Mouse (Mus musculus): Measurements from ENCODE around the gene Crim1. TPM values are rescaled to one million over a fixed set of nuclear protein-coding genes. Genes with fewer than 3 reads are reported as not detected.

Crim1 gene
- polyA plus RNA-seq, 1 experiment from 2014 or later: 5.8 TPM

- no peaks in the 10 kb centered on the region for H3K36me3 ChIP-seq (ENCODE audit: control insufficient read depth, insufficient read depth, low read length)
- H3K9me3 ChIP-seq (ENCODE audit: control insufficient read depth, low read length): no peaks in the 10 kb centered on the region
- H3K27ac ChIP-seq (ENCODE audit: low read depth, low read length): no peak overlapping the region
- no peak for DNase-seq (ENCODE audit: low spot score)
- no peak overlapping the region for H3K4me3 ChIP-seq (ENCODE audit: low read depth, low read length)
- H3K27me3 ChIP-seq (ENCODE audit: control insufficient read depth, insufficient read depth, low read length): no peaks in the 10 kb centered on the region
- 90% methylated on average over 9 of the region's 9 CpGs for WGBS
- H3K4me1 ChIP-seq (replicated peaks; ENCODE audit: control insufficient read depth, insufficient read depth, low read length): no peaks in the 10 kb centered on the region
- no peak overlapping the region for H3K4me2 ChIP-seq (replicated peaks; ENCODE audit: low read depth, low read length)
- no peak for ATAC-seq (ENCODE audit: low FRiP score)
- H3K9ac ChIP-seq (ENCODE audit: low read depth, low read length): no peak overlapping the region
These were observed 108.2 kb downstream of the Crim1 start for GRCm38 (mm10) chr17:78308221-78308620.

- no peaks in the 10 kb centered on the region for H3K4me1 ChIP-seq (replicated peaks; ENCODE audit: control insufficient read depth, insufficient read depth, low read length)
- H3K36me3 ChIP-seq (ENCODE audit: control insufficient read depth, insufficient read depth, low read length): no peaks in the 10 kb centered on the region
- H3K27me3 ChIP-seq (ENCODE audit: control insufficient read depth, insufficient read depth, low read length): no peaks in the 10 kb centered on the region
- H3K4me3 ChIP-seq (ENCODE audit: low read depth, low read length): no peak overlapping the region
- 92% methylated on average over 12 of the region's 12 CpGs for WGBS
- ATAC-seq (ENCODE audit: low FRiP score) (no peak), DNase-seq (ENCODE audit: low spot score) (no peak)
- H3K4me2 ChIP-seq (replicated peaks; ENCODE audit: low read depth, low read length): no peak overlapping the region
- H3K9me3 ChIP-seq (ENCODE audit: control insufficient read depth, low read length): no peaks in the 10 kb centered on the region
- no peak overlapping the region for H3K9ac ChIP-seq (ENCODE audit: low read depth, low read length)
- H3K27ac ChIP-seq (ENCODE audit: low read depth, low read length): no peak overlapping the region
These were observed 113.0 kb downstream of the Crim1 start for GRCm38 (mm10) chr17:78313006-78313405.

GRCm38 (mm10) chr17:78313612-78314011 lies 113.6 kb downstream of the Crim1 start:
- WGBS: 64% methylated on average over 5 of the region's 5 CpGs
- Histone ChIP-seq H3K27me3 (ENCODE audit: control insufficient read depth, insufficient read depth, low read length) (no peaks in the 10 kb centered on the region), H3K9ac (ENCODE audit: low read depth, low read length) (no peak overlapping the region), H3K4me2 (replicated peaks; ENCODE audit: low read depth, low read length) (no peak overlapping the region), H3K4me1 (replicated peaks; ENCODE audit: control insufficient read depth, insufficient read depth, low read length) (no peaks in the 10 kb centered on the region), H3K9me3 (ENCODE audit: control insufficient read depth, low read length) (no peaks in the 10 kb centered on the region), H3K4me3 (ENCODE audit: low read depth, low read length) (no peak overlapping the region), H3K36me3 (ENCODE audit: control insufficient read depth, insufficient read depth, low read length) (no peaks in the 10 kb centered on the region), H3K27ac (ENCODE audit: low read depth, low read length) (no peak overlapping the region)
- no peak for ATAC-seq (ENCODE audit: low FRiP score)
- no peak for DNase-seq (ENCODE audit: low spot score)

GRCm38 (mm10) chr17:78315659-78316058 lies 115.6 kb downstream of the Crim1 start:
- WGBS: 94% methylated on average over 11 of the region's 11 CpGs
- Histone ChIP-seq H3K4me3 (ENCODE audit: low read depth, low read length) (no peak overlapping the region), H3K36me3 (ENCODE audit: control insufficient read depth, insufficient read depth, low read length) (no peaks in the 10 kb centered on the region)

GRCm38 (mm10) chr17:78317381-78317780 lies 117.3 kb downstream of the Crim1 start:
- no peaks in the 10 kb centered on the region for H3K4me1 ChIP-seq (replicated peaks; ENCODE audit: control insufficient read depth, insufficient read depth, low read length)
- H3K27ac ChIP-seq (ENCODE audit: low read depth, low read length): no peak overlapping the region
- 86% methylated on average over 5 of the region's 5 CpGs for WGBS
- no peak overlapping the region for H3K4me2 ChIP-seq (replicated peaks; ENCODE audit: low read depth, low read length)
- ATAC-seq (ENCODE audit: low FRiP score): no peak
- no peak for DNase-seq (ENCODE audit: low spot score)
- H3K36me3 ChIP-seq (ENCODE audit: control insufficient read depth, insufficient read depth, low read length): no peaks in the 10 kb centered on the region
- H3K9me3 ChIP-seq (ENCODE audit: control insufficient read depth, low read length): no peaks in the 10 kb centered on the region
- H3K4me3 ChIP-seq (ENCODE audit: low read depth, low read length): no peak overlapping the region
- no peak overlapping the region for H3K9ac ChIP-seq (ENCODE audit: low read depth, low read length)
- H3K27me3 ChIP-seq (ENCODE audit: control insufficient read depth, insufficient read depth, low read length): no peaks in the 10 kb centered on the region

More at GRCm38 (mm10) chr17:78315659-78316058, 115.6 kb downstream of the Crim1 start:
- DNase-seq (ENCODE audit: low spot score): no peak
- no peak overlapping the region for H3K27ac ChIP-seq (ENCODE audit: low read depth, low read length)
- ATAC-seq (ENCODE audit: low FRiP score): no peak
- H3K4me1 ChIP-seq (replicated peaks; ENCODE audit: control insufficient read depth, insufficient read depth, low read length): no peaks in the 10 kb centered on the region
- H3K4me2 ChIP-seq (replicated peaks; ENCODE audit: low read depth, low read length): no peak overlapping the region
- H3K9ac ChIP-seq (ENCODE audit: low read depth, low read length): no peak overlapping the region
- no peaks in the 10 kb centered on the region for H3K27me3 ChIP-seq (ENCODE audit: control insufficient read depth, insufficient read depth, low read length)
- no peaks in the 10 kb centered on the region for H3K9me3 ChIP-seq (ENCODE audit: control insufficient read depth, low read length)

- H3K4me2 ChIP-seq (replicated peaks; ENCODE audit: low read depth, low read length): no peak overlapping the region
- no peaks in the 10 kb centered on the region for H3K36me3 ChIP-seq (ENCODE audit: control insufficient read depth, insufficient read depth, low read length)
- H3K4me1 ChIP-seq (replicated peaks; ENCODE audit: control insufficient read depth, insufficient read depth, low read length): no peaks in the 10 kb centered on the region
- 92% methylated on average over 3 of the region's 3 CpGs for WGBS
- ATAC-seq (ENCODE audit: low FRiP score) (no peak), DNase-seq (ENCODE audit: low spot score) (no peak)
- H3K27me3 ChIP-seq (ENCODE audit: control insufficient read depth, insufficient read depth, low read length): no peaks in the 10 kb centered on the region
- no peak overlapping the region for H3K9ac ChIP-seq (ENCODE audit: low read depth, low read length)
- H3K27ac ChIP-seq (ENCODE audit: low read depth, low read length): no peak overlapping the region
- no peaks in the 10 kb centered on the region for H3K9me3 ChIP-seq (ENCODE audit: control insufficient read depth, low read length)
- H3K4me3 ChIP-seq (ENCODE audit: low read depth, low read length): no peak overlapping the region
These were observed 118.8 kb downstream of the Crim1 start for GRCm38 (mm10) chr17:78318810-78319209.

- Histone ChIP-seq H3K9me3 (ENCODE audit: control insufficient read depth, low read length) (no peaks in the 10 kb centered on the region), H3K9ac (ENCODE audit: low read depth, low read length) (no peak overlapping the region), H3K36me3 (ENCODE audit: control insufficient read depth, insufficient read depth, low read length) (no peaks in the 10 kb centered on the region), H3K4me3 (ENCODE audit: low read depth, low read length) (no peak overlapping the region), H3K4me1 (replicated peaks; ENCODE audit: control insufficient read depth, insufficient read depth, low read length) (no peaks in the 10 kb centered on the region), H3K27ac (ENCODE audit: low read depth, low read length) (no peak overlapping the region), H3K27me3 (ENCODE audit: control insufficient read depth, insufficient read depth, low read length) (no peaks in the 10 kb centered on the region), H3K4me2 (replicated peaks; ENCODE audit: low read depth, low read length) (no peak overlapping the region)
- WGBS: 84% methylated on average over 11 of the region's 11 CpGs
- no peak for ATAC-seq (ENCODE audit: low FRiP score)
- no peak for DNase-seq (ENCODE audit: low spot score)
These were observed 121.3 kb downstream of the Crim1 start for GRCm38 (mm10) chr17:78321216-78321835.

GRCm38 (mm10) chr17:78322369-78323335 lies 122.6 kb downstream of the Crim1 start:
- Histone ChIP-seq H3K4me1 (replicated peaks; ENCODE audit: control insufficient read depth, insufficient read depth, low read length) (no peaks in the 10 kb centered on the region), H3K4me3 (ENCODE audit: low read depth, low read length) (no peak overlapping the region), H3K36me3 (ENCODE audit: control insufficient read depth, insufficient read depth, low read length) (no peaks in the 10 kb centered on the region), H3K27ac (ENCODE audit: low read depth, low read length) (no peak overlapping the region), H3K9me3 (ENCODE audit: control insufficient read depth, low read length) (no peaks in the 10 kb centered on the region), H3K9ac (ENCODE audit: low read depth, low read length) (no peak overlapping the region), H3K27me3 (ENCODE audit: control insufficient read depth, insufficient read depth, low read length) (no peaks in the 10 kb centered on the region), H3K4me2 (replicated peaks; ENCODE audit: low read depth, low read length) (no peak overlapping the region)
- 70% methylated on average over 18 of the region's 18 CpGs for WGBS
- DNase-seq (ENCODE audit: low spot score): peak; percentile 14
- ATAC-seq (ENCODE audit: low FRiP score): no peak
